Mouse (Mus musculus) layer of hippocampus, adult 11-12 months (tissue): Measurements from ENCODE around the gene Gosr1.
"Not testable (repeated sequence)": the region's sequence is repeated elsewhere in the genome, so short reads cannot be mapped to it uniquely, and the experiment has no call there.

Experiments used
- DNase-seq: peaks from one replicate; pipeline ENCODE4 v3.0.0; 2022; ENCODE audit warnings: low spot score

The Gosr1 gene

GRCm38 (mm10) chr11:76763053-76763740 lies at the start of gene Gosr1:
Gene Gosr1, minus strand, starts transcription at chr11:76763579.
- peak; percentile 96 for DNase-seq

GRCm38 (mm10) chr11:76810706-76811495 lies 47.5 kb upstream of the Gosr1 start:
- DNase-seq: no peak

GRCm38 (mm10) chr11:76809450-76809849 lies 46.1 kb upstream of the Gosr1 start:
- DNase-seq: peak; percentile 37

GRCm38 (mm10) chr11:76808550-76808949 lies 45.2 kb upstream of the Gosr1 start:
- no peak for DNase-seq

GRCm38 (mm10) chr11:76807007-76807679 lies 43.8 kb upstream of the Gosr1 start:
- DNase-seq: no peak

GRCm38 (mm10) chr11:76806026-76806425 lies 42.6 kb upstream of the Gosr1 start:
- DNase-seq: no peak

- not testable (repeated sequence) for DNase-seq
Observed at GRCm38 (mm10) chr11:76805072-76805471, 41.7 kb upstream of the Gosr1 start.

- DNase-seq: no peak
Observed at GRCm38 (mm10) chr11:76803266-76803665, 39.9 kb upstream of the Gosr1 start.

GRCm38 (mm10) chr11:76797236-76797635 lies 33.9 kb upstream of the Gosr1 start:
- no peak for DNase-seq

GRCm38 (mm10) chr11:76795326-76795725 lies 31.9 kb upstream of the Gosr1 start:
- DNase-seq: no peak

GRCm38 (mm10) chr11:76791331-76791730 lies 28.0 kb upstream of the Gosr1 start:
- DNase-seq: peak; percentile 41

GRCm38 (mm10) chr11:76789252-76789651 lies 25.9 kb upstream of the Gosr1 start:
- peak; percentile 63 for DNase-seq

GRCm38 (mm10) chr11:76775533-76775932 lies 12.2 kb upstream of the Gosr1 start:
- no peak for DNase-seq

- DNase-seq: no peak
Observed at GRCm38 (mm10) chr11:76773811-76774210, 10.4 kb upstream of the Gosr1 start.

- DNase-seq: no peak
Observed at GRCm38 (mm10) chr11:76770566-76770965, 7.2 kb upstream of the Gosr1 start.

GRCm38 (mm10) chr11:76763741-76764122 lies 353 bp upstream of the Gosr1 start:
- no peak for DNase-seq

GRCm38 (mm10) chr11:76752276-76752675 lies 11.1 kb downstream of the Gosr1 start:
- DNase-seq: no peak

- DNase-seq: no peak
Observed at GRCm38 (mm10) chr11:76748819-76749218, 14.6 kb downstream of the Gosr1 start.

GRCm38 (mm10) chr11:76745921-76746320 lies 17.5 kb downstream of the Gosr1 start:
- no peak for DNase-seq

- DNase-seq: peak; percentile 52
Observed at GRCm38 (mm10) chr11:76744550-76744949, 18.8 kb downstream of the Gosr1 start.

- DNase-seq: no peak
Observed at GRCm38 (mm10) chr11:76742511-76742910, 20.9 kb downstream of the Gosr1 start.

GRCm38 (mm10) chr11:76739125-76739524 lies 24.3 kb downstream of the Gosr1 start:
- no peak for DNase-seq
